Mouse (Mus musculus): Measurements from ENCODE around the gene Gm20903. TPM values are rescaled to one million over a fixed set of nuclear protein-coding genes. Genes with fewer than 3 reads are reported as not detected.
"Not testable (repeated sequence)": the region's sequence is repeated elsewhere in the genome, so short reads cannot be mapped to it uniquely, and the experiment has no call there.

Gm20903 gene
- polyA plus RNA-seq (2011; ENCODE audit: insufficient read depth, insufficient read length, low replicate concordance, missing spikeins), result not detected in 2 replicates

DNA sequence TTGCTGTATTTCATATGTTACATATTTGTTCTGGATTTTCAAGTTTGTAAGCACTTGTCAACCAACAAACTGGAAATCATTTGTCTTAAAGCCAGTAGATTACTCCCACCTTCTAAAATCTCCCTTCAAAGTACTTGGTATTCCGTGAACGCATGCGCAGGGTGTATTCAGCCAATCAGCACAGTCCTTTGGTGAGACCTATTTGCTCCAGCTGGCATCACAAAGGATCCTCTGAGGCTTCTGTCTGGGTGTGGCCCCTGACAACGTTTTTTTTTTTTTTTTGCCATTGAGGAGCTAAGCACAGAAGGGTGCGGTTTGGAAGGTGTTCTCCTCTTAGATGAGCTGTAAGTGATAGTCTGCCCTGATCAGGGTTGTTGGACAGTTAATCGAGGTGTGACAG lies at the start of gene Gm20903:
TSS of gene Gm20903 (plus strand) at position 301 of the 400 bp plus-strand sequence.
- WGBS, result 20% methylated on average over 1 of the region's 6 CpGs
- not testable (repeated sequence) for H3K27ac ChIP-seq (ENCODE audit: control insufficient read depth, insufficient read depth, low read depth, low read length, poor library complexity); H3K4me3 ChIP-seq (replicated peaks; ENCODE audit: control insufficient read depth, low read depth, low read length); H3K4me1 ChIP-seq (ENCODE audit: control insufficient read depth, insufficient read depth, low read length)

Measured in bone marrow, adult 2 months (tissue).